Mouse (Mus musculus): ENCODE measurements around the gene Ces5a.
"Not testable (repeated sequence)": the region's sequence is repeated elsewhere in the genome, so short reads cannot be mapped to it uniquely, and the experiment has no call there.

The Ces5a gene

GRCm38 (mm10) chr8:93535730-93536129 lies at the start of gene Ces5a:
TSS of gene Ces5a (minus strand) at chr8:93535830.
- no peak for DNase-seq

- DNase-seq, result no peak
Measured at GRCm38 (mm10) chr8:93572841-93573240, 37.2 kb upstream of the Ces5a start.

GRCm38 (mm10) chr8:93572095-93572501 lies 36.5 kb upstream of the Ces5a start:
- no peak for DNase-seq

- DNase-seq, result no peak
Measured at GRCm38 (mm10) chr8:93571369-93571985, 35.8 kb upstream of the Ces5a start.

GRCm38 (mm10) chr8:93570186-93570530 lies 34.5 kb upstream of the Ces5a start:
- DNase-seq, result no peak

GRCm38 (mm10) chr8:93569311-93570185 lies 33.9 kb upstream of the Ces5a start:
- peak; percentile 59 for DNase-seq

- no peak for DNase-seq
Measured at GRCm38 (mm10) chr8:93568666-93569065, 33.0 kb upstream of the Ces5a start.

GRCm38 (mm10) chr8:93567086-93567485 lies 31.5 kb upstream of the Ces5a start:
- DNase-seq, result no peak

- no peak for DNase-seq
Measured at GRCm38 (mm10) chr8:93564634-93565033, 29.0 kb upstream of the Ces5a start.

GRCm38 (mm10) chr8:93563551-93563950 lies 27.9 kb upstream of the Ces5a start:
- no peak for DNase-seq

- DNase-seq, result no peak
Measured at GRCm38 (mm10) chr8:93562557-93563210, 27.1 kb upstream of the Ces5a start.

GRCm38 (mm10) chr8:93561271-93561670 lies 25.6 kb upstream of the Ces5a start:
- DNase-seq, result no peak

GRCm38 (mm10) chr8:93559696-93560095 lies 24.1 kb upstream of the Ces5a start:
- DNase-seq, result no peak

- DNase-seq, result no peak
Measured at GRCm38 (mm10) chr8:93502634-93503033, 33.0 kb downstream of the Ces5a start.

- DNase-seq, result no peak
Measured at GRCm38 (mm10) chr8:93499437-93499836, 36.2 kb downstream of the Ces5a start.

- peak; percentile 49 for DNase-seq
Measured at GRCm38 (mm10) chr8:93495330-93495729, 40.3 kb downstream of the Ces5a start.

GRCm38 (mm10) chr8:93488743-93489142 lies 46.9 kb downstream of the Ces5a start:
- no peak for DNase-seq

GRCm38 (mm10) chr8:93478211-93478610 lies 57.4 kb downstream of the Ces5a start:
- DNase-seq, result no peak

GRCm38 (mm10) chr8:93469733-93470132 lies 65.9 kb downstream of the Ces5a start:
- not testable (repeated sequence) for DNase-seq

GRCm38 (mm10) chr8:93454258-93454877 lies 81.3 kb downstream of the Ces5a start:
- no peak for DNase-seq
